Mouse (Mus musculus) embryonic facial prominence, embryonic 12.5 days (tissue): ENCODE results near the gene Kalrn. TPM values are rescaled to one million over a fixed set of nuclear protein-coding genes. Genes with fewer than 3 reads are reported as not detected.

ENCODE experiments used
- ATAC-seq: fragments of 200-750 bp; cut with Nextera tagmentation; 2 replicates; pipeline ENCODE4 v1.8.0; 2017; ENCODE audit not compliant: insufficient number of reproducible peaks, insufficient read depth, low FRiP score, low TSS enrichment
- H3K27ac ChIP-seq: fragments of 300-500 bp; sonication (generic); 2 replicates; pipeline ENCODE4 v1.5.1; 2016; ENCODE audit warnings: mild to moderate bottlenecking
- H3K27me3 ChIP-seq: fragments of 300-500 bp; sonication (generic); 2 replicates; pipeline ENCODE4 v1.6.1; 2016; ENCODE audit warnings: mild to moderate bottlenecking, moderate library complexity
- H3K36me3 ChIP-seq: fragments of 300-500 bp; sonication (generic); 2 replicates; pipeline ENCODE4 v1.6.1; 2016; ENCODE audit warnings: mild to moderate bottlenecking
- H3K4me1 ChIP-seq: fragments of 300-500 bp; sonication (generic); 2 replicates; pipeline ENCODE4 v1.6.1; 2016
- H3K4me2 ChIP-seq: fragments of 300-500 bp; sonication (generic); replicated peaks from 2 replicates; pipeline ENCODE4 v1.6.1; 2016; ENCODE audit warnings: mild to moderate bottlenecking, moderate library complexity
- H3K4me3 ChIP-seq: fragments of 300-500 bp; sonication (generic); 2 replicates; pipeline ENCODE4 v1.5.1; 2016; ENCODE audit warnings: mild to moderate bottlenecking
- H3K9ac ChIP-seq: fragments of 300-500 bp; sonication (generic); 2 replicates; pipeline ENCODE4 v1.6.1; 2016; ENCODE audit warnings: mild to moderate bottlenecking, moderate library complexity
- H3K9me3 ChIP-seq: fragments of 300-500 bp; sonication (generic); 2 replicates; pipeline ENCODE4 v1.6.1; 2016; ENCODE audit warnings: mild to moderate bottlenecking, moderate library complexity
- WGBS: fragments of 180-500 bp; shearing (Covaris S2); methylation state at CpG from one replicate; pipeline ENCODE4 v1.1.7; 2016; 5-methylcytosine and 5-hydroxymethylcytosine counted together
- polyA plus RNA-seq: library from polyadenylated mRNA; unstranded; fragments of >200 nt; fragmentation: Nextera tagmentation; extraction: Ambion mirVana; gene quantifications from 2 replicates; pipeline ENCODE4 v1.2.1, GENCODE M21; 2016

Gene Kalrn
- polyA plus RNA-seq, 1 experiment from 2014 or later, result 19.2 TPM

- Histone ChIP-seq H3K27ac (no peak overlapping the region), H3K9me3 (no peaks in the 10 kb centered on the region), H3K4me2 (no peak overlapping the region), H3K9ac (no peak overlapping the region), H3K4me1 (peaks cover 13% of the 10 kb centered on the region; the same call in 1 of the 2 replicates), H3K27me3 (no peaks in the 10 kb centered on the region), H3K36me3 (no peaks in the 10 kb centered on the region), H3K4me3 (no peak overlapping the region)
- ATAC-seq, result no peak
- 70% methylated on average over 12 of the region's 12 CpGs for WGBS
Observed at GRCm38 (mm10) chr16:34376166-34376857, 197.0 kb downstream of the Kalrn start.

DNA sequence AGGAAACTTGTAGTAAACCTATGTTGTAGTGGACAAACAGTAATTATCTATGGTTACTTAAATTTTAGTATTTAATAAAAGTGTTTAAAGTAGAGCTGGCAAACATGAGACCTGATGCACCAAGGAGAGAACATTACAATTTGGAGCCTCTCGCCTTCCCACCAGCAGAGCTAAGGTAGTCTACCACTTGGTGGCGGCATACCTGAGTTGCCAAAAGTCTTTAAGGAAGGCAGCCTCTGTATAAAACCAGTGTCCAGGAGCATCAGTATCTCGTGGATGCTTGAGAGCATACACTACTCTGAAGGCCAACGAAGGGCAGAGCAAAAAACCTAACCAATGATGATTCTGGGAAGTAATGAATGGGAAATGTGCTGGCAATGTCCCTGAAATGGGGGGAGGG, 199.8 kb downstream of the Kalrn start:
- Histone ChIP-seq H3K4me1 (peaks cover 15% of the 10 kb centered on the region; the same call in 1 of the 2 replicates), H3K27me3 (no peaks in the 10 kb centered on the region), H3K4me3 (no peak overlapping the region), H3K36me3 (no peaks in the 10 kb centered on the region), H3K9ac (no peak overlapping the region), H3K9me3 (no peaks in the 10 kb centered on the region), H3K4me2 (no peak overlapping the region), H3K27ac (no peak overlapping the region)
- WGBS, result 58% methylated on average over 4 of the region's 4 CpGs
- no peak for ATAC-seq

DNA sequence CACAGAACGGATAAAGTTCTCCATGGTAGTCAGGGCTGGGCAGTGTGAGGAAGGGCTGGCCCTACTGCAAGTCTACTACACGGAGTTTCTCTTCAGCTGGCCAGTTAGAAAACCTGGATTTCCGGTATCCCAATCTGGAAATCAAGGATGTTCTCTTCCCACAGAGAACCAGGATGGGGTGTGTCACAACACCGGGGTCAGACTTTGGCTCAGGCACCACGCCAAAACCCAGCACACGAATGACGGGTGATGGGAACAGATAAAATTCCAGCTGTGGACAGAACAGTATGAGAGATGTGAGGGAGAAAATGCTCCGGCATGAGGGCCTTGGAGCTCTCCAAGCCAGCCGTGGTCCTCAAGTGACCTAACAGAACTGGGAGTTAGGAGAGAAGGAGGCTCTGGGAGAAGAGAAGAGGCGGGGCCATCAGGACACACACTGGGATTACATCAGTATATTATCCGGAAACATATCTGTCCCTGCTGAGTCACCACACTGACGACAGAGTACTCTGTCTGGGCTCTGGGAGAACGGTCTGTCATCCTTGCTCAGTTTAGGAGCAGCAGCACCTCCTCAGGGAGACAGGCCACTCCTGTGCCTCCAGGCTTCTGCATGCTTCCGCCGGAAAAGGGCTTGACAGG, 201.1 kb downstream of the Kalrn start:
- no peak for ATAC-seq
- H3K9me3 ChIP-seq, result no peaks in the 10 kb centered on the region
- H3K36me3 ChIP-seq, result no peaks in the 10 kb centered on the region
- no peak overlapping the region for H3K4me2 ChIP-seq
- peaks cover 15% of the 10 kb centered on the region; the same call in 1 of the 2 replicates for H3K4me1 ChIP-seq
- no peak overlapping the region for H3K9ac ChIP-seq
- no peaks in the 10 kb centered on the region for H3K27me3 ChIP-seq
- no peak overlapping the region for H3K4me3 ChIP-seq
- WGBS, result 79% methylated on average over 15 of the region's 15 CpGs
- H3K27ac ChIP-seq, result no peak overlapping the region

DNA sequence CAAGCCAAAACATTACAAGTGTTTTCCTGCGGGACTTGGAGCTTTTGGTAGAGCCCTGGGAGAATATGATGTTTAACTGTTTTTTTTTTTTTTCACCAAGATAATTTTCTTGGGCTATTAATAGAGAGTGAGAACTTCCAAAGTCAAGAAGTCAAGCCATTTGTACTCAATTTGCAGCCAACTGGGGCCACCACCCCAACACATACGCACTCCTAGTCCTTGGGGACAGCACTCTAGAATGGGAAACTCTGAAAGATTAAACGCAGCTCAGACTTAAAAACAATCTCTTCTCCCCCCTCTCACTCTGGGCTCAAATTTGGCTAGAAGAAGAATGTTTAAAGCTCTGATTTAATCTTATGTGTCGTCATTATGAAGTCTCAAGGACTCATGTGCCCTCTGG, 214.1 kb downstream of the Kalrn start:
- Histone ChIP-seq H3K9ac (no peak overlapping the region), H3K4me3 (no peak overlapping the region), H3K27ac (no peak overlapping the region), H3K4me1 (no peaks in the 10 kb centered on the region), H3K27me3 (no peaks in the 10 kb centered on the region), H3K9me3 (no peaks in the 10 kb centered on the region), H3K4me2 (no peak overlapping the region), H3K36me3 (peaks cover 10% of the 10 kb centered on the region)
- ATAC-seq, result no peak
- 72% methylated on average over 4 of the region's 4 CpGs for WGBS

GRCm38 (mm10) chr16:34355547-34355946, 217.8 kb downstream of the Kalrn start:
- Histone ChIP-seq H3K27ac (no peak overlapping the region), H3K4me1 (no peaks in the 10 kb centered on the region), H3K4me3 (no peak overlapping the region), H3K9me3 (no peaks in the 10 kb centered on the region), H3K36me3 (peaks cover 10% of the 10 kb centered on the region), H3K9ac (no peak overlapping the region), H3K27me3 (no peaks in the 10 kb centered on the region), H3K4me2 (no peak overlapping the region)
- no peak for ATAC-seq
- 77% methylated on average over 3 of the region's 3 CpGs for WGBS

GRCm38 (mm10) chr16:34354042-34354441, 219.3 kb downstream of the Kalrn start:
- no peaks in the 10 kb centered on the region for H3K4me1 ChIP-seq
- no peak overlapping the region for H3K4me3 ChIP-seq
- H3K9ac ChIP-seq, result no peak overlapping the region
- peaks cover 10% of the 10 kb centered on the region for H3K36me3 ChIP-seq
- no peak overlapping the region for H3K4me2 ChIP-seq
- H3K9me3 ChIP-seq, result no peaks in the 10 kb centered on the region
- no peaks in the 10 kb centered on the region for H3K27me3 ChIP-seq
- 74% methylated on average over 3 of the region's 3 CpGs for WGBS
- ATAC-seq, result no peak
- H3K27ac ChIP-seq, result no peak overlapping the region

- peaks cover 4% of the 10 kb centered on the region for H3K4me1 ChIP-seq
- 17% methylated on average over 6 of the region's 6 CpGs for WGBS
Observed at GRCm38 (mm10) chr16:34352747-34353146, 220.6 kb downstream of the Kalrn start.

DNA sequence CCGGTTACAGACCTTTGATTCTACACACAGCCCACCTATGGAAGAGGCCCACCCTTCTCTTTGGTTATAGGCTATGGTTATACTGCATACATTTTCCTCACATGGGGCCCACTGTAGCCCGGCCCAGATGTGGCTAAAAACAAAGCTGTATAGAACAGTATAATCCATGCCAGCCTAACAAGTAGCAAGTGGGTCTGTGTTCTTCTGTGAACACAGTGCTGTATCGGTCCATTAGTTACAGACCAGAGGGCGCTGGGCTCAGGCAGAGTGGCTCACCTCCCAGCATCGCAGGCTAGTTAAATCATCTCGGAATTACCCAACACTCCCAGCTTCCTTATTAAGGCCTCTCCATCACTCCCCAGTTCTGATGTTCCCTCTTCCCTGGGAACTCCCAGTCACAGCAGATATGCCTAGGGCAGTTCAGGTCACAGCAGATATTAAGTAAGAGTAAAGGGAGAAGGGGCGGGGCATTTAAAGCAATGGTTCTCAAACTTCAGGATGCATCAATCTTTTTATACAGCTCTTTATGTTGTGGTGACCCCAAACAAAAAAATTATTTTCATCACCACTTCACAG, 221.7 kb downstream of the Kalrn start:
- H3K9me3 ChIP-seq, result no peaks in the 10 kb centered on the region
- no peak overlapping the region for H3K4me3 ChIP-seq
- 0 out of 2 replicates have a peak, but pooled peaks have one; percentile 56 for ATAC-seq
- H3K9ac ChIP-seq, result no peak overlapping the region
- H3K27me3 ChIP-seq, result no peaks in the 10 kb centered on the region
- H3K36me3 ChIP-seq, result peaks cover 3% of the 10 kb centered on the region; the same call in 1 of the 2 replicates
- no peak overlapping the region for H3K4me2 ChIP-seq
- peaks cover 7% of the 10 kb centered on the region for H3K4me1 ChIP-seq
- 77% methylated on average over 7 of the region's 7 CpGs for WGBS
- no peak overlapping the region for H3K27ac ChIP-seq

More at GRCm38 (mm10) chr16:34352747-34353146, 220.6 kb downstream of the Kalrn start:
- no peaks in the 10 kb centered on the region for H3K9me3 ChIP-seq
- ATAC-seq, result no peak
- no peak overlapping the region for H3K27ac ChIP-seq
- peaks cover 10% of the 10 kb centered on the region for H3K36me3 ChIP-seq
- H3K9ac ChIP-seq, result no peak overlapping the region
- H3K4me3 ChIP-seq, result no peak overlapping the region
- H3K27me3 ChIP-seq, result no peaks in the 10 kb centered on the region
- no peak overlapping the region for H3K4me2 ChIP-seq

- Histone ChIP-seq H3K9me3 (no peaks in the 10 kb centered on the region), H3K4me1 (peaks cover 7% of the 10 kb centered on the region), H3K9ac (no peak overlapping the region), H3K36me3 (no peaks in the 10 kb centered on the region), H3K4me3 (no peak overlapping the region), H3K4me2 (no peak overlapping the region), H3K27me3 (no peaks in the 10 kb centered on the region), H3K27ac (no peak overlapping the region; the same call in 1 of the 2 replicates)
- no peak for ATAC-seq
- WGBS, result 39% methylated on average over 10 of the region's 10 CpGs
Observed at GRCm38 (mm10) chr16:34347574-34347973, 225.8 kb downstream of the Kalrn start.

DNA sequence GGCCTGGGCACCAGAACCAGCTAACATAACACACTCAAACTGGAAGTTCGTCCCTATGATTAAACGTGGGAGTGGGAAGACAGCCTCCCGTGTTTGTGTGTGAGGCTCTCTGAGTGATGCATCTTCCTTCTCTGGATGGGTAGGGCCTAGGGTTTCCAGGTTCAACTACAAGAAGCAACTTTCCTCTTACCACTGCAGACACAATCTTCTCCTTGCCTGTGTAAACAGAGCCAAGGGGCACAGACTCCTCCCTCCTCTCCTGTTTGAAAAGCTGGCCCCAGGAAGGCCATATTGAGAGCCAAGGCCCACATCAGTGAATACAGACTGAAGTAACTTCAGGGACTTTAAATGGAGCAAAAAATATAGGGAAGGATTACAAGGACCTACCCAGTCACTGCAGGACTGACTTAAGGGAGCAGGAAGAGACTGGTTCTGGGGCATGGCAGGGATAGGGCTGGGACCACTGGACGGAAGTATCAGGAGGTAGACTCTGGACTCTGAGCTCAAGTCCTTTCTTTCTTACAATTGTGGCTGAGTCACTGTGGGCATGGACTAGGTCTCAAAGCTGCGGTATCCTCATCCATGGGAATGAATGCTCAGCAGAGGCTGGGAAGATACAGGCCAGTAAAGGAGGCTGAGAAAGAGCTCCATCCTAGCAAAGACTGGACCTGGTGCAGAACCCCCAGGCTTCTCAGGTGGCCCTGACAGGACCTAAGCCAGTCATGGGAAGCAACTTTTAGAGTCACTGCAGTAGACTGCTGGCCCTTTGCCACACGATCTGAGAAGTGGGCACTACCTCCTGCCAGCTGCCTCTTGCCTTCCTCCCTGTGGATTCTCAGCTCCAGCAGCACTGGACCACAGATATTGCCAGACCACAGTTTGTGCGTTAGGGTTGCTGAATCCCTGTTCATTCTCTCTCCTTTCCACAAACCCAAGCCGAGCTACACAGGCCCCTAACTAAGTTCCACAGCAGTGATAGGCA, 228.1 kb downstream of the Kalrn start:
- Histone ChIP-seq H3K4me1 (peaks cover 7% of the 10 kb centered on the region), H3K4me3 (no peak overlapping the region), H3K27me3 (no peaks in the 10 kb centered on the region), H3K36me3 (no peaks in the 10 kb centered on the region), H3K4me2 (no peak overlapping the region), H3K9ac (no peak overlapping the region), H3K27ac (no peak overlapping the region), H3K9me3 (no peaks in the 10 kb centered on the region)
- no peak for ATAC-seq
- 91% methylated on average over 8 of the region's 8 CpGs for WGBS

GRCm38 (mm10) chr16:34343968-34344367, 229.4 kb downstream of the Kalrn start:
- Histone ChIP-seq H3K4me3 (no peak overlapping the region), H3K27ac (no peak overlapping the region), H3K9me3 (no peaks in the 10 kb centered on the region), H3K4me2 (no peak overlapping the region), H3K36me3 (no peaks in the 10 kb centered on the region), H3K9ac (no peak overlapping the region), H3K27me3 (no peaks in the 10 kb centered on the region), H3K4me1 (peaks cover 7% of the 10 kb centered on the region)
- no peak for ATAC-seq
- 49% methylated on average over 1 of the region's 1 CpGs for WGBS
